Mouse (Mus musculus): ENCODE results near the gene Clpx. TPM values are rescaled to one million over a fixed set of nuclear protein-coding genes. Genes with fewer than 3 reads are reported as not detected.
"Not testable (repeated sequence)": the region's sequence is repeated elsewhere in the genome, so short reads cannot be mapped to it uniquely, and the experiment has no call there.

Clpx gene
- polyA plus RNA-seq, 1 experiment from 2014 or later = 37.1 TPM

- WGBS = 22% methylated on average over 7 of the region's 7 CpGs
- no peaks in the 10 kb centered on the region for H3K9me3 ChIP-seq
- no peak overlapping the region for H3K4me3 ChIP-seq
- H3K27me3 ChIP-seq = no peaks in the 10 kb centered on the region
- peak overlapping the region; percentile 6; the same call in 1 of the 2 replicates for H3K9ac ChIP-seq
- H3K4me1 ChIP-seq (replicated peaks) = peaks cover 22% of the 10 kb centered on the region
- H3K36me3 ChIP-seq = no peaks in the 10 kb centered on the region
- peak; percentile 92 for ATAC-seq (ENCODE audit: low FRiP score, low read depth)
- H3K27ac ChIP-seq (replicated peaks) = peak overlapping the region; percentile 87
- H3K4me2 ChIP-seq = 0 out of 2 replicates have a peak overlapping the region, but pooled peaks have one; percentile 7
Observed at GRCm38 (mm10) chr9:65267742-65268515, 26.1 kb upstream of the Clpx start.

GRCm38 (mm10) chr9:65273048-65273809, 20.8 kb upstream of the Clpx start:
- H3K9ac ChIP-seq = no peak overlapping the region
- H3K27me3 ChIP-seq = no peaks in the 10 kb centered on the region
- no peak overlapping the region for H3K4me3 ChIP-seq
- H3K36me3 ChIP-seq = no peaks in the 10 kb centered on the region
- ATAC-seq (ENCODE audit: low FRiP score, low read depth) = no peak
- peaks cover 4% of the 10 kb centered on the region for H3K4me1 ChIP-seq (replicated peaks)
- no peaks in the 10 kb centered on the region for H3K9me3 ChIP-seq
- WGBS = 91% methylated on average over 13 of the region's 13 CpGs
- no peak overlapping the region for H3K4me2 ChIP-seq
- H3K27ac ChIP-seq (replicated peaks) = no peak overlapping the region

- 79% methylated on average over 4 of the region's 4 CpGs for WGBS
- Histone ChIP-seq H3K4me3 (no peak overlapping the region), H3K27ac (replicated peaks) (no peak overlapping the region), H3K4me1 (replicated peaks) (no peaks in the 10 kb centered on the region), H3K36me3 (no peaks in the 10 kb centered on the region), H3K27me3 (no peaks in the 10 kb centered on the region), H3K9ac (no peak overlapping the region), H3K4me2 (no peak overlapping the region), H3K9me3 (no peaks in the 10 kb centered on the region)
- ATAC-seq (ENCODE audit: low FRiP score, low read depth) = no peak
Observed at GRCm38 (mm10) chr9:65273873-65274272, 20.2 kb upstream of the Clpx start.

GRCm38 (mm10) chr9:65274851-65275250, 19.2 kb upstream of the Clpx start:
- WGBS = 69% methylated on average over 3 of the region's 3 CpGs

GRCm38 (mm10) chr9:65275810-65276530, 18.1 kb upstream of the Clpx start:
- Histone ChIP-seq H3K4me2 (no peak overlapping the region), H3K36me3 (no peaks in the 10 kb centered on the region), H3K27ac (replicated peaks) (no peak overlapping the region), H3K9me3 (no peaks in the 10 kb centered on the region), H3K27me3 (no peaks in the 10 kb centered on the region), H3K4me3 (no peak overlapping the region), H3K4me1 (replicated peaks) (no peaks in the 10 kb centered on the region), H3K9ac (no peak overlapping the region)
- WGBS = 87% methylated on average over 4 of the region's 4 CpGs
- no peak for ATAC-seq (ENCODE audit: low FRiP score, low read depth)

More at GRCm38 (mm10) chr9:65274851-65275250, 19.2 kb upstream of the Clpx start:
- H3K9me3 ChIP-seq; ATAC-seq (ENCODE audit: low FRiP score, low read depth); H3K9ac ChIP-seq; H3K4me3 ChIP-seq; H3K36me3 ChIP-seq; H3K4me2 ChIP-seq; H3K4me1 ChIP-seq (replicated peaks); H3K27ac ChIP-seq (replicated peaks); H3K27me3 ChIP-seq: not testable (repeated sequence)

GRCm38 (mm10) chr9:65281536-65282151, 12.4 kb upstream of the Clpx start:
- ATAC-seq (ENCODE audit: low FRiP score, low read depth) = no peak
- H3K9me3 ChIP-seq = no peaks in the 10 kb centered on the region
- H3K4me2 ChIP-seq = no peak overlapping the region
- H3K9ac ChIP-seq = no peak overlapping the region
- no peaks in the 10 kb centered on the region for H3K27me3 ChIP-seq
- H3K36me3 ChIP-seq = no peaks in the 10 kb centered on the region
- WGBS = 74% methylated on average over 5 of the region's 5 CpGs
- H3K4me1 ChIP-seq (replicated peaks) = no peaks in the 10 kb centered on the region
- no peak overlapping the region for H3K27ac ChIP-seq (replicated peaks)
- no peak overlapping the region for H3K4me3 ChIP-seq

GRCm38 (mm10) chr9:65283301-65283700, 10.8 kb upstream of the Clpx start:
- 0 out of 2 replicates have a peak, but pooled peaks have one; percentile 56 for ATAC-seq (ENCODE audit: low FRiP score, low read depth)
- H3K4me1 ChIP-seq (replicated peaks) = no peaks in the 10 kb centered on the region
- no peaks in the 10 kb centered on the region for H3K27me3 ChIP-seq
- H3K9ac ChIP-seq = no peak overlapping the region
- H3K27ac ChIP-seq (replicated peaks) = no peak overlapping the region
- 4% methylated on average over 3 of the region's 3 CpGs for WGBS
- H3K4me3 ChIP-seq = no peak overlapping the region
- no peaks in the 10 kb centered on the region for H3K36me3 ChIP-seq
- no peak overlapping the region for H3K4me2 ChIP-seq
- H3K9me3 ChIP-seq = no peaks in the 10 kb centered on the region

DNA sequence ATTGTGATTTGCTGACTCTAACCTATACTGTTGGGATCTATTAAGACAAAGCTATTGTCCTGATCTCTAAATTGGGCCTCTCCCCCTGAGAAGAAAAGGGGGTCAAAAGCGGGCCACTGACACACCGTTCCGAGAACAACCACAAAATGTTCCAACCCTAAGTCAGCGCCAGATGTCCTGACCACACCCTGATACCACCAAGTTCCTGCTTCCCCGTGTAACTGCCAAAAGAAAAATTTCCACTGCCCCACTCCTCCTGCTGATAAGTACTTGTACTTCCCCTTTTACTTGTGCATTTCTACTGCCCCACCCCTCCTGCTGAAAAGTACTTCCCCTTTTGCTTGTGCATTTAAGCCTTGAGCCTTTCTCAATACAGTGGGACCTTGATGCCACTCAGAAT, 5.8 kb upstream of the Clpx start:
- not testable (repeated sequence) for H3K4me1 ChIP-seq (replicated peaks); H3K4me3 ChIP-seq; H3K9me3 ChIP-seq; H3K36me3 ChIP-seq; H3K9ac ChIP-seq; H3K4me2 ChIP-seq; ATAC-seq (ENCODE audit: low FRiP score, low read depth); H3K27me3 ChIP-seq; H3K27ac ChIP-seq (replicated peaks)
- WGBS = 87% methylated on average over 5 of the region's 5 CpGs

DNA sequence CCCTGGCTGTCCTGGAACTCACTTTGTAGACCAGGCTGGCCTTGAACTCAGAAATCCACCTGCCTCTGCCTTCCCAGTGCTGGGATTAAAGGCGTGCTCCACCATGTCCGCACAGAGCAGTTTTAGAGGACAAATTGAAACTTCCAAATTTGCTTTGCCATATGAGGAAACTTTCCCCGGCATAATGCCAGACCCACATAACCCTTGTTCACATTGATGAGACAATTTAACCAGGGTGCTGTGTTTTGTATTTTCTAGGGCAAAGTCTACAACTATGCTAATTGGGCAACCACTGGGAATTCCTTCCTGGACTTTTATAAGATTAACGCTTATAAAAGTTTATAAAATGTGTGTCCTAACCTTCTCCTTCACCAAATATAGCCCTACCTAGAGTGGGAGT, 4.1 kb upstream of the Clpx start:
- H3K9me3 ChIP-seq = no peaks in the 10 kb centered on the region
- H3K4me2 ChIP-seq = no peak overlapping the region
- H3K4me1 ChIP-seq (replicated peaks) = peaks cover 11% of the 10 kb centered on the region
- no peak for ATAC-seq (ENCODE audit: low FRiP score, low read depth)
- H3K9ac ChIP-seq = no peak overlapping the region
- WGBS = 95% methylated on average over 4 of the region's 4 CpGs
- no peak overlapping the region for H3K4me3 ChIP-seq
- H3K27ac ChIP-seq (replicated peaks) = no peak overlapping the region
- H3K27me3 ChIP-seq = no peaks in the 10 kb centered on the region
- H3K36me3 ChIP-seq = no peaks in the 10 kb centered on the region

- no peak for ATAC-seq (ENCODE audit: low FRiP score, low read depth)
- no peak overlapping the region for H3K4me2 ChIP-seq
- 92% methylated on average over 3 of the region's 3 CpGs for WGBS
Observed at GRCm38 (mm10) chr9:65292421-65292820, 1.6 kb upstream of the Clpx start.

GRCm38 (mm10) chr9:65293119-65293518, 941 bp upstream of the Clpx start:
- Histone ChIP-seq H3K9me3 (no peaks in the 10 kb centered on the region), H3K36me3 (0 out of 2 replicates have a peak, but pooled peaks cover 8% of the 10 kb centered on the region), H3K9ac (peak overlapping the region; percentile 60), H3K27me3 (no peaks in the 10 kb centered on the region), H3K4me2 (peak overlapping the region; percentile 87), H3K4me3 (peak overlapping the region; percentile 93), H3K4me1 (replicated peaks) (peaks cover 23% of the 10 kb centered on the region), H3K27ac (replicated peaks) (peak overlapping the region; percentile 70)
- WGBS = 40% methylated on average over 5 of the region's 5 CpGs
- no peak for ATAC-seq (ENCODE audit: low FRiP score, low read depth)

More at GRCm38 (mm10) chr9:65292421-65292820, 1.6 kb upstream of the Clpx start:
- Histone ChIP-seq H3K9me3 (no peaks in the 10 kb centered on the region), H3K4me3 (no peak overlapping the region), H3K27ac (replicated peaks) (no peak overlapping the region), H3K36me3 (0 out of 2 replicates have a peak, but pooled peaks cover 1% of the 10 kb centered on the region), H3K27me3 (no peaks in the 10 kb centered on the region), H3K9ac (no peak overlapping the region), H3K4me1 (replicated peaks) (peaks cover 23% of the 10 kb centered on the region)
